Mouse (Mus musculus) myocyte (in vitro differentiated cells): ENCODE data around the gene Cers6.

Experiments
- CEBPB ChIP-seq: IDR thresholded peaks from 2 replicates; pipeline ENCODE4 v1.6.1; 2011; ENCODE audit warnings: mild to moderate bottlenecking, moderate library complexity; ENCODE audit not compliant: poor library complexity, insufficient read depth, severe bottlenecking
- MYOD1 ChIP-seq, 3 experiments: IDR thresholded peaks; one replicate each; pipeline ENCODE4 v1.6.1; 2011; ENCODE audit warnings: control low read depth in 2 of 3, low read depth in 2 of 3, mild to moderate bottlenecking in 2 of 3, moderate library complexity in 1 of 3; ENCODE audit not compliant: insufficient read length in 2 of 3, control insufficient read depth in 1 of 3
- POLR2A ChIP-seq: IDR thresholded peaks from one replicate; pipeline ENCODE4 v1.6.1; 2011; ENCODE audit warnings: low read depth, mild to moderate bottlenecking, control low read depth, moderate library complexity; ENCODE audit not compliant: insufficient read length
- POLR2AphosphoS2 ChIP-seq: IDR thresholded peaks from one replicate; pipeline ENCODE4 v1.6.1; 2011; ENCODE audit warnings: low read depth, control low read depth; ENCODE audit not compliant: insufficient read length
- USF1 ChIP-seq: IDR thresholded peaks from one replicate; pipeline ENCODE4 v1.6.1; 2011; ENCODE audit warnings: low read depth, mild to moderate bottlenecking, control low read depth, moderate library complexity

DNA sequence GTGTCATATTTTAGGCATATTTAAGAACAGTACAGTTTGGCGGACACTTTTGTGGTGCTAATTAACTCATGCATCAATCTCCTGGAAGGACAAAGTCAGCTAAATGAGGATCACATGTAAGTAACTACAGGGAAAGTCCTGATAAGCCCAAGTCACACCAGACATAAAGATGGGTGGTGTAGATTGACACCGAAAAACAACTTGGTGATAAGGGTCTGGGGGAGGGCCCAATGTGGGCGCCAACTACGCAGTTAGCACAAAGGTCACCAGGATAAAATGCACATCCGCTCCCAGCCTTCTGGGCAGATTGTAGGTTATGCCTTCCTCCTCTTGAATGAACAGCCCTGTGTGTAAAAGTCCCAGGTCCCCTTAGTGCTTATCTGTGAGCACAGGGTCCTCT, 131.4 kb downstream of the Cers6 start:
- TF ChIP-seq USF1 (no peak), POLR2A (no peak), MYOD1 (IDR thresholded peaks at IDR 0.05; ENCODE audit: control insufficient read depth in 1 of 3, insufficient read length in 2 of 3, low read depth in 2 of 3) (no peak), POLR2AphosphoS2 (no peak), CEBPB (no peak)
